In the genomic region with DNA sequence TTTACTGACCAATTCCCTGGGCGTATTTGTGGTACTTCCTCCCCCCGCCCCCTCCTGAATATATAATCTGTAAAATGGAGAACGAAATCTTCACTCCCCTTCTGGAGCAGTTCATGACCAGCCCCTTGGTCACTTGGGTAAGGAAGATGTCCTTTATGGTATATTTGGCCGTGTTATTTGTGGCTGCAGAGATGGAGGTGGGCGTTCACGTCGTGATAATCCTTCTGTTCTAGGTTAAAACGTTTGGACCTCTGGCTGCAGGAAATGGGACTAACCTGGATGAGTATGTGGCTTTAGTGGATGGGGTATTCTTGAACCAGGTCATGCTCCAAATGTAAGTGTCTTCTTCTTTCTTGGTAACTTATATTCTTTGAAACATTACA, we compare ENCODE assay signal across 8 mouse cellular contexts. TPM values are rescaled to one million over a fixed set of nuclear protein-coding genes. Genes with fewer than 3 reads are reported as not detected.
DNase-seq lines count a peak whose midpoint lies in the region; ATAC-seq lines count a peak whose summit lies in the region.

No protein-coding gene starts in this region.

- no peaks in the 10 kb centered on the region for H3K27me3 ChIP-seq in embryonic facial prominence, embryonic 12.5 days
- H3K27me3 ChIP-seq in intestine, embryonic 15.5 days (replicated peaks): no peaks in the 10 kb centered on the region
- H3K27me3 ChIP-seq in midbrain, embryonic 16.5 days (ENCODE audit: control insufficient read depth, insufficient read depth, low read depth, low read length): no peaks in the 10 kb centered on the region

- H3K4me3 ChIP-seq in embryonic facial prominence, embryonic 12.5 days: peak overlapping the region; percentile 89
- peak overlapping the region; percentile 96 for H3K4me3 ChIP-seq in intestine, embryonic 15.5 days (replicated peaks)
- peak overlapping the region; percentile 96 for H3K4me3 ChIP-seq in midbrain, embryonic 16.5 days (ENCODE audit: low read depth, low read length)

- peak overlapping the region; percentile 60 for H3K4me2 ChIP-seq in embryonic facial prominence, embryonic 12.5 days (replicated peaks)
- peak overlapping the region; percentile 74 for H3K4me2 ChIP-seq in intestine, embryonic 15.5 days (replicated peaks)
- H3K4me2 ChIP-seq in midbrain, embryonic 16.5 days (ENCODE audit: low read length): peak overlapping the region; percentile 47

- peaks cover 6% of the 10 kb centered on the region for H3K36me3 ChIP-seq in embryonic facial prominence, embryonic 12.5 days
- no peaks in the 10 kb centered on the region for H3K36me3 ChIP-seq in intestine, embryonic 15.5 days
- 0 out of 2 replicates have a peak, but pooled peaks cover 2% of the 10 kb centered on the region for H3K36me3 ChIP-seq in midbrain, embryonic 16.5 days (ENCODE audit: control insufficient read depth, insufficient read depth, low read length)

- ATAC-seq in frontal cortex, adult (ENCODE audit: low TSS enrichment): peak; percentile 10; the same call in 1 of the 2 replicates
- no peak for ATAC-seq in embryonic facial prominence, embryonic 12.5 days (ENCODE audit: insufficient number of reproducible peaks, insufficient read depth, low FRiP score, low TSS enrichment)
- peak; percentile 9; the same call in 1 of the 2 replicates for ATAC-seq in intestine, embryonic 15.5 days
- peak; percentile 25 for ATAC-seq in midbrain, embryonic 16.5 days

- H3K9me3 ChIP-seq in embryonic facial prominence, embryonic 12.5 days: no peaks in the 10 kb centered on the region
- H3K9me3 ChIP-seq in intestine, embryonic 15.5 days: no peaks in the 10 kb centered on the region
- H3K9me3 ChIP-seq in midbrain, embryonic 16.5 days (replicated peaks; ENCODE audit: control insufficient read depth, low read length, poor library complexity, severe bottlenecking): no peaks in the 10 kb centered on the region

- peak overlapping the region; percentile 98 for H3K27ac ChIP-seq in embryonic facial prominence, embryonic 12.5 days
- H3K27ac ChIP-seq in intestine, embryonic 15.5 days: peak overlapping the region; percentile 95; the same call in 1 of the 2 replicates
- H3K27ac ChIP-seq in midbrain, embryonic 16.5 days (ENCODE audit: low read length): peak overlapping the region; percentile 99

- peak overlapping the region; percentile 95 for H3K9ac ChIP-seq in embryonic facial prominence, embryonic 12.5 days
- H3K9ac ChIP-seq in intestine, embryonic 15.5 days: peak overlapping the region; percentile 81
- H3K9ac ChIP-seq in midbrain, embryonic 16.5 days (ENCODE audit: low read depth, low read length): peak overlapping the region; percentile 99

- H3K4me1 ChIP-seq in embryonic facial prominence, embryonic 12.5 days: peaks cover 5% of the 10 kb centered on the region
- peaks cover 4% of the 10 kb centered on the region; the same call in 1 of the 2 replicates for H3K4me1 ChIP-seq in intestine, embryonic 15.5 days (replicated peaks)
- peaks cover 18% of the 10 kb centered on the region for H3K4me1 ChIP-seq in midbrain, embryonic 16.5 days (ENCODE audit: control insufficient read depth, insufficient read depth, low read length)

- no peak for DNase-seq in frontal cortex, postnatal 10 days (ENCODE audit: low spot score in 2 of 2)
- peak; percentile 57 for DNase-seq in 3T3-L1 (ENCODE audit: low read depth, low spot score)
- no peak for DNase-seq in ovary, postnatal 10 days (ENCODE audit: low spot score)
- no peak for DNase-seq in thymus, postnatal 14 days

- 0% methylated on average over 8 of the region's 8 CpGs for WGBS in embryonic facial prominence, embryonic 12.5 days
- WGBS in intestine, embryonic 15.5 days: 0% methylated on average over 8 of the region's 8 CpGs
- WGBS in midbrain, embryonic 16.5 days: under 1% methylated on average over 8 of the region's 8 CpGs

RNA-seq across cellular contexts. Expression of gene Ccdc88a, which starts 0.8 kb away (rescaled TPM):
- polyA plus RNA-seq in embryonic facial prominence, embryonic 12.5 days (2016; fragmentation: Nextera tagmentation; extraction: Ambion mirVana): 63.2 and 64.8 TPM in 2 replicates
- polyA plus RNA-seq in intestine, embryonic 15.5 days (2015; fragmentation: Nextera tagmentation; extraction: Ambion mirVana): 19.2 and 20.9 TPM in 2 replicates
- 70.1 and 80.5 TPM in 2 replicates for polyA plus RNA-seq in midbrain, embryonic 16.5 days (2015; fragmentation: Nextera tagmentation; extraction: Ambion mirVana)
